Mouse (Mus musculus) heart, postnatal 0 days (tissue): ENCODE results near the gene Hoxb6. TPM values are rescaled to one million over a fixed set of nuclear protein-coding genes. Genes with fewer than 3 reads are reported as not detected.

Experiments
- ATAC-seq: fragments of 200-750 bp; cut with Nextera tagmentation; 2 replicates; pipeline ENCODE4 v1.8.0; 2017; ENCODE audit warnings: low read depth, moderate number of reproducible peaks, moderate library complexity; ENCODE audit not compliant: insufficient read depth
- DNase-seq: peaks from one replicate; pipeline ENCODE4 v3.0.0-alpha.2; 2016; ENCODE audit warnings: low spot score
- H3K27ac ChIP-seq: fragments of 300-500 bp; sonication (generic); 2 replicates; pipeline ENCODE4 v1.5.1; 2014; ENCODE audit warnings: low read depth, mild to moderate bottlenecking
- H3K27me3 ChIP-seq: fragments of 300-500 bp; sonication (generic); 2 replicates; pipeline ENCODE4 v1.6.1; 2014; ENCODE audit warnings: low read length, mixed read lengths; ENCODE audit not compliant: control insufficient read depth, insufficient read depth
- H3K36me3 ChIP-seq: fragments of 300-500 bp; sonication (generic); replicated peaks from 2 replicates; pipeline ENCODE4 v1.6.1; 2014; ENCODE audit warnings: low read length, mixed read lengths; ENCODE audit not compliant: control insufficient read depth, insufficient read depth
- H3K4me1 ChIP-seq: fragments of 300-500 bp; sonication (generic); 2 replicates; pipeline ENCODE4 v1.6.1; 2014; ENCODE audit warnings: antibody characterized with exemption; ENCODE audit not compliant: control insufficient read depth, insufficient read depth
- H3K4me2 ChIP-seq: fragments of 300-500 bp; sonication (generic); 2 replicates; pipeline ENCODE4 v1.6.1; 2014; ENCODE audit warnings: low read depth, mild to moderate bottlenecking, low read length, moderate library complexity
- H3K4me3 ChIP-seq: fragments of 300-500 bp; sonication (generic); 2 replicates; pipeline ENCODE4 v1.5.1; 2014; ENCODE audit warnings: low read depth, low read length
- H3K9ac ChIP-seq: fragments of 300-500 bp; sonication (generic); replicated peaks from 2 replicates; pipeline ENCODE4 v1.6.1; 2014; ENCODE audit warnings: low read depth, low read length, mixed read lengths
- H3K9me3 ChIP-seq: fragments of 300-500 bp; sonication (generic); replicated peaks from 2 replicates; pipeline ENCODE4 v1.6.1; 2016; ENCODE audit warnings: low read length; ENCODE audit not compliant: control insufficient read depth
- CTCF ChIP-seq: IDR thresholded peaks from 2 replicates; pipeline ENCODE4 v1.5.1; 2016; ENCODE audit warnings: antibody characterized with exemption, control low read depth, low read depth
- EP300 ChIP-seq: IDR thresholded peaks from 2 replicates; pipeline ENCODE4 v1.6.1; 2016; ENCODE audit warnings: antibody characterized with exemption, low read depth
- WGBS: fragments of 180-500 bp; shearing (Covaris S2); extraction: QIAGEN DNeasy Blood & Tissue Kit; methylation state at CpG from one replicate; pipeline ENCODE4 v1.1.7; 2014; 5-methylcytosine and 5-hydroxymethylcytosine counted together
- microRNA counts: library from miRNA; unstranded; fragments of <30 nt; microRNA quantifications from one replicate; lab custom pipeline; 2015
- microRNA-seq: library from miRNA; unstranded; fragments of <30 nt; microRNA quantifications from one replicate; pipeline ENCODE4, GENCODE M21; 2016
- polyA plus RNA-seq: library from polyadenylated mRNA; unstranded; fragments of >200 nt; fragmentation: Nextera tagmentation; extraction: Ambion mirVana; gene quantifications from 2 replicates; pipeline ENCODE4 v1.2.1, GENCODE M21; 2015
- total RNA-seq: library from RNA; depleted of rRNA; stranded (reverse); fragments of >200 nt; gene quantifications from 2 replicates; pipeline ENCODE4 v1.2.3, GENCODE M21; 2014; ENCODE audit warnings: low replicate concordance; rRNA removed

The Hoxb6 gene
- total and polyA plus RNA-seq, 2 experiments from 2014 or later, result not detected

DNA sequence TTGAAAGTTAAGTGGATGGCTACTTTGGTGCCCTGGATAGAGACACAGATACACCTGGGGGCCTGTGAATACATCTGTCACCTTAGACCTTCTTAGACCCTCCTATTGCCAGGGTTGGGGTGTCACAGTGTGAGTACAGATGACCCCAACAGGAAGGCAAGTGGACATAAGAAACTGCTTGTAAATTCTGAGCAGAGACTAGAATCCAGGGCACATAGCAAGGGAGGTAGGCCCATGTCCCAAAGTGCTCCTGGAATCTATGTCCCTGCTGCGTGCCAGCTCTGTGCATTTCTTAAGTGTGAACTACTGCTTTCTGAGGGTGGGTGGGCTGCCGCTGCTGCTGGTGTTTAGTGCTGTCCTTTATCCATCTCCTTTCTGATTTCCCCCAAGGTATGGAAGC lies 58.5 kb downstream of the Hoxb6 start:
- Histone ChIP-seq H3K27me3 (peaks cover 96% of the 10 kb centered on the region), H3K4me2 (no peak overlapping the region), H3K27ac (no peak overlapping the region)

More for the DNA sequence above, 58.5 kb downstream of the Hoxb6 start:
- Histone ChIP-seq H3K9me3 (no peaks in the 10 kb centered on the region), H3K36me3 (no peaks in the 10 kb centered on the region), H3K4me3 (no peak overlapping the region), H3K9ac (no peak overlapping the region), H3K4me1 (no peaks in the 10 kb centered on the region)
- WGBS, result 78% methylated on average over 2 of the region's 2 CpGs
- ATAC-seq, result no peak
- DNase-seq, result no peak
- TF ChIP-seq CTCF (no peak), EP300 (no peak)

MicroRNAs encoded within 50 kb of the gene (microRNA counts, 519-probe panel; counts per million panel counts)
- microRNA mmu-miR-10a (lab: Ali Mortazavi, UCI) (3,314 counts per million, percentile 37 among the panel's probes with 10 or more counts), microRNA mmu-miR-196a (lab: Ali Mortazavi, UCI) (2,535 counts per million, percentile 28 among the panel's probes with 10 or more counts)

Small RNA genes lying within 50 kb of the gene (microRNA-seq; reads per million reads assigned to microRNA genes)
- gene Mir10a (1,156 reads per million, percentile 80 among the genes with 10 or more reads in this experiment), gene Mir196a-1 (not detected)

Other genes starting within 250 kb of the Hoxb6 start
- gene Ube2z, start 227.1 kb upstream of the Hoxb6 start, total RNA-seq, result 42.4 and 44.4 TPM in 2 replicates
- 19.3 and 20.0 TPM in 2 replicates for gene Ube2z, start 227.1 kb upstream of the Hoxb6 start, polyA plus RNA-seq
- 4,197 and 4,922 TPM in 2 replicates for gene Atp5g1, start 216.8 kb upstream of the Hoxb6 start, total RNA-seq
- gene Atp5g1, start 216.8 kb upstream of the Hoxb6 start, polyA plus RNA-seq, result 4,840 and 4,941 TPM in 2 replicates
- gene Calcoco2, start 180.5 kb upstream of the Hoxb6 start, total RNA-seq, result not detected in 2 replicates
- not detected in 2 replicates for gene Calcoco2, start 180.5 kb upstream of the Hoxb6 start, polyA plus RNA-seq
- gene Ttll6, start 158.7 kb upstream of the Hoxb6 start, total RNA-seq, result not detected in 2 replicates
- gene Ttll6, start 158.7 kb upstream of the Hoxb6 start, polyA plus RNA-seq, result not detected in 2 replicates
- gene Hoxb13, start 98.2 kb upstream of the Hoxb6 start, total RNA-seq, result not detected in 2 replicates
- gene Hoxb13, start 98.2 kb upstream of the Hoxb6 start, polyA plus RNA-seq, result not detected in 2 replicates
- gene Hoxb9, start 21.0 kb upstream of the Hoxb6 start, total RNA-seq, result not detected in 2 replicates
- not detected in 2 replicates for gene Hoxb9, start 21.0 kb upstream of the Hoxb6 start, polyA plus RNA-seq
- not detected in 2 replicates for gene Hoxb8, start 10.6 kb upstream of the Hoxb6 start, total RNA-seq
- gene Hoxb8, start 10.6 kb upstream of the Hoxb6 start, polyA plus RNA-seq, result not detected in 2 replicates
- not detected in 2 replicates for gene Hoxb7, start 5.9 kb upstream of the Hoxb6 start, total RNA-seq
- gene Hoxb7, start 5.9 kb upstream of the Hoxb6 start, polyA plus RNA-seq, result 0.20 TPM in 1 of 2 replicates, not detected in the other
- gene Hoxb5, start 10.9 kb downstream of the Hoxb6 start, total RNA-seq, result 0.19 TPM in 1 of 2 replicates, not detected in the other
- 0.08 and 0.25 TPM in 2 replicates for gene Hoxb5, start 10.9 kb downstream of the Hoxb6 start, polyA plus RNA-seq
- 0.39 and 2.3 TPM in 2 replicates for gene Hoxb4, start 25.8 kb downstream of the Hoxb6 start, total RNA-seq
- 0.19 and 0.25 TPM in 2 replicates for gene Hoxb4, start 25.8 kb downstream of the Hoxb6 start, polyA plus RNA-seq
- 0.08 and 0.66 TPM in 2 replicates for gene Hoxb3, start 30.9 kb downstream of the Hoxb6 start, total RNA-seq
- gene Hoxb3, start 30.9 kb downstream of the Hoxb6 start, polyA plus RNA-seq, result 0.15 and 0.32 TPM in 2 replicates
- gene Hoxb2, start 58.0 kb downstream of the Hoxb6 start, total RNA-seq, result 1.9 and 3.2 TPM in 2 replicates
- gene Hoxb2, start 58.0 kb downstream of the Hoxb6 start, polyA plus RNA-seq, result 0.97 and 1.8 TPM in 2 replicates
- not detected in 2 replicates for gene Hoxb1, start 73.3 kb downstream of the Hoxb6 start, total RNA-seq
- not detected in 2 replicates for gene Hoxb1, start 73.3 kb downstream of the Hoxb6 start, polyA plus RNA-seq
- 4.4 TPM in 1 of 2 replicates, not detected in the other for gene Skap1, start 172.1 kb downstream of the Hoxb6 start, total RNA-seq
- gene Skap1, start 172.1 kb downstream of the Hoxb6 start, polyA plus RNA-seq, result 0.11 TPM in 1 of 2 replicates, not detected in the other